Mouse (Mus musculus) gastrocnemius, postnatal 14 days (tissue): ENCODE data around the gene Cdkn2aip. TPM values are rescaled to one million over a fixed set of nuclear protein-coding genes. Genes with fewer than 3 reads are reported as not detected.

Experiments
- DNase-seq: peaks from one replicate; pipeline ENCODE4 v3.0.0; 2021; ENCODE audit warnings: mixed read lengths
- intact Hi-C: fragments of 180-260 bp; cut with DNase I; formaldehyde crosslinking; loops from one replicate; pipeline ENCODE4 v1.15.1; 2025; ENCODE audit warnings: low total_unique reads
- long read RNA-seq, 2 experiments: library from polyadenylated mRNA; stranded (forward); transcript quantifications; one replicate each; pipeline ENCODE4 v2.0.0; 2021
- total RNA-seq, 2 experiments: library from RNA; stranded (reverse); gene quantifications; 2 replicates each; pipeline ENCODE4 v1.2.3; 2021

Gene Cdkn2aip
- 1 to 10 TPM; 5.5 to 5.8 TPM for total RNA-seq
- long read RNA-seq, experiment 1, partial matches to known transcripts: 0 of 8 reads
- long read RNA-seq, experiment 1, other reads (novel, unspliced or antisense): 0 of 8 reads
- long read RNA-seq, experiment 2, transcript Cdkn2aip-202 (3 exons, 3,393 nt): major isoform, 10 of 11 reads
- long read RNA-seq, experiment 2, partial matches to known transcripts: 0 of 11 reads
- long read RNA-seq, experiment 2, other reads (novel, unspliced or antisense): 0 of 11 reads

DNA sequence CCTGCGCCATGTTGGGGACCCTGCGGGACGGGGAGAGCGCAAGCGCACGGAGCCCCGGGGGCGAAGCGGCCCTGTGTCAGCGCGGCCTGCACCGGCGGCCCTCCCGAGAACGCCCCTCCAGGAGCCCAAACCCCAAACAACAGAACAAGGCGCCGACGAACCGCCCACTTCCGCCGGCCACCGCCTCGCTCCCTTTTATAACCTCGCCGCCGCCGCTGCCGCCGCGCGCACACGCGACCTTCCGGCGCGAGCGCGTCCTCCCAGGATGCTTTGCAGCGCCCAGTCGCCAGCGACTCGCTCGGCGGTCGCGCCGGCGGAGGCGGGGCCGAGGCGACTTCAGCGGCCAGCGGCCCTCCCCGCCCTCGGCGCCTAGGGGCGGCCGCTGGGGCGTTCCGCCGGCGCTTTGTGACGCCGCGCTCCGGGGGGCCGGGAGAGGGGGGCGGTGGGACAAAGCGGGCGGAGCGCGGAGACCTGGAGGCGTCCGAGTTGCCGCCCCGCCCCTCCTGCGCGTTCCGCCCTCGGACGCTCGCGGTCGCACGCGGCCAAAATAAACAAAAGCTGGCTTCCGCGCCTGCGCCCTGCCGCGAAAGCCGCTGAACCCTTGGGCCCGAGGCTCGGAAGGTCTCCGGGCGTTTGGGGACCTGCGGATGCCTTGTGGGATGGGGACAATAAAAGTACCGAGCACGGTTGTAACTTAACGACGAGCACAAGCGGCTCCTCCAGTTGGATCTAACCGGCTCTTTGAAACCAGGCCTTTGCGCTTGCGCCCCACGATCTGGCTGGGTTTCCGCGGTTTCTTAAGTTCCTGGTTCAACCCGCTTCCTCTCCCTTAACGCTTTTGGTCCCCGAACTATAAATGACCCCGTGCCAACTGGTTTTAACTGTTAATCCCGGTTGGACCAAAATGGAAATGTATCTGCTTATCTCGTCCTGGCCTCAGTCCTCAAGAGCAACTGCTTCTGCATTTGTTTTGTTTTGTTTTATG lies at the start of gene Cdkn2aip:
Gene Cdkn2aip, minus strand, starts transcription at position 172 of the 985 bp plus-strand sequence.
- DNase-seq: peak; percentile 96
- intact Hi-C loops: no loop called here

DNA sequence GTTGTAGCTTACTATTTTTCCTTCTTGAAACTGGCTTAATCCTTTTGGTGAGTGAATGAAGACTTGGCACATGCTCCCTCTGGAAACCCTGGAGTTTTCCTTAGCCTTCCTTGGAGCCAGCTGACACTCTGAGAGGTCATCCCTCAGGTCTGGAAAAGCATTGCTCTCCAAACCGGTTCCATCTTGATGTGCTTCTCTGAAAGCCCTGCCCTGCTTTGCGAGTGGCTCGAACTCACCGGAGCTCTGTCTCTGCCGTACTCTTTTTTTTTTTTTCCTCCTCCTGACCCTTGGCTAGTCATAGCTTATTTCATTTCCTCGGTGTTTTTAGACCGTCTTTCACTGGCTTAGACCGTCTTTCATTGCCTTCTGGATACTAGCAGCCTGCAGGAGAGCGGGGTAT lies 49.5 kb upstream of the Cdkn2aip start:
- intact Hi-C loops: no loop called here
- DNase-seq: peak; percentile 23

DNA sequence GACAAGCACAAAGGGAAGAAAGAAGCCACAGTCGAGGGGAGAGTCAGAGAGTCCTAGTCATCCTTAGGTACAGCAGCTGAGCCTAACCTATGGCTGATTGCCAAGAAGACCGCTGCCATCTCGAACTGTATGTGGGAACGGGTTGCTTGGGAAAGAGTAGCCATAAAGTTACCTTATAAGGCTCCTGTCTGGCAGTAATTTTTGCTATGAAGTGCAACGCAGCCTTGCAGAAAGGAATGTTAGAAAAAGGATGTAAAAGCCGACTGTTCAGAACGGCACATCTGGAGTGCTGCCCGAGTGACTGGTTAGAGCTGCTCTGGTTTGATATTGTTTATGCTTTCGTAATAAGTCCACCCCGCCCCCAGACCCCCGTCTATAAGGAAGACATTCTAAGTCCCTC lies 47.0 kb upstream of the Cdkn2aip start:
- no peak for DNase-seq
- intact Hi-C loops: no loop called here

DNA sequence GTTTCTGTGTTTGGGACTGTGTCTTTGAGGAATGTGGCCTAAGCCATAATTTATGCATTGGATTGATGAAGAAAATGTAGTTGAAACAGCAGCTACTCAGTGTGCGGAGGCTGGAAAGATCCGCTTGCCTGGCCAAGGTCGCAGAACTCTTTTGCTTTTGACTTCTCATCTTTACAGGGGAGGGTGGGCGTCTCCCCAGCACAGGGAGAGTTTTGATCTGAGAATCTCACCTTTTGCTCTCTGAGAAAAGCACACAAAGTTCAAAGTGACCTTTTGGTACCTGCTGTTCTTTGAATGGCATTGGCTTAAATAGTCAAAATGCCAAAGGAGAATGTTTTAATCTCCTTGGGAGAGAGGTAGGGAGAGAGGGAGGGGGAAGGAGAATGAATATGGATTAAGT lies 46.5 kb upstream of the Cdkn2aip start:
- intact Hi-C loops: no loop called here
- no peak for DNase-seq

DNA sequence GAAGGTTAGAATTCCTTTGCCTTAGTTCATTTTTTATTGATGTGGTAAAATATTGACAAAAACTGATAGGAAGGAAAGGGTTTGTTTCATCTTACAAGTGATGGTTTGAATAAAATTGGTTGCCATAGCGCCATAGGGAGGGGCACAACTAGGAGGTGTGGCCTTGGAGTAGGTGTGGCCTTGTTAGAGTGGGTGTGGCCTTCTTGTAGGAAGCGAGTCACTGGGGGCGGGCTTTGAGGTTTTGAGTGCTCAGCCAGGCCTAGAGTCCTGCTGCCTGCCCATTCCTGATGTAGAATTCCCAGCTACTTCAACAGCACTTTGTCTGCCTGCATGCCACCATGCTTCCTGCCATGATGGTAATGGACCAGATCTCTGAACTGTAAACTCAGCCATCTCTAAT lies 39.4 kb upstream of the Cdkn2aip start:
- DNase-seq: no peak
- intact Hi-C loops: no loop called here

DNA sequence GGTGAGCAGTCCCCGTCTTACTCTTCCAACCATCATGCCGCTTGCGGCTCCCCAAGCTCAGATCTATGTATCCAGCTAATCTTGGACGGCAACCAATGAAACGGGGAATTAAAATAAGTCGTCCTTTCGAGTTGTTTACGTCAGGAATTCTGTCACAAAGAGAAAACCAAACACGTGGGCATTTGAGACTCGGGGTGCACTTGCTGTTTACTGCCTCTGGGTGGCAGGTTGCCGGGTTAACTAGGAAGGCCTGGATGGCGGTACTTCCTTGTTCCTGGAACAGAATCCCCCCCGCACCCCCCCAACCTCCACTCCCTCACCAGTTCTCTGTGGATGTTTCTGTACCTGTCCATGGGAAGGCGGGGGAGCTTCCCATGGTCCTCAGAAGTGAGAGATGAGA lies 36.4 kb upstream of the Cdkn2aip start:
- intact Hi-C loops: no loop called here
- peak; percentile 18 for DNase-seq

DNA sequence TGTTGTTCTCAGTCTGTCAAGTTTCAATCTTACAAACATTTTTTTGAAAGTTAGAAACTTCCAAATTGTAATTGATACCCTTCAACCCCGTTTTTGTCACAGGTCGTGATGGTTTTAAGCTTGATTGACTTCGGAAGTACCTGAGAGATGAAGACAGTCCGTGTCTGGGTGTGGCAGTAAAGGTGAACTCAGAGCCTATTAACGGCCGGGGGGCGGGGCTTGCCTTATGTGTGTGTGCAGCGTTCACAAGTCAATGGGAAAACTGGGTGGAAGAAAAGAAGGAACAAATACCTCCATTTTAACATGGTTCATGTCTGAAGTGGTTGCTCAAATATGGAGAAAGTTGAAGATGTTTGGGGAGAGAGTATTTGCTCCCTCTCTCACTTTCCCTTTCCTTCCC lies 35.8 kb upstream of the Cdkn2aip start:
- intact Hi-C loops: loop anchor here (10.0 kb wide), 1 partner anchor 265 kb away; no protein-coding TSS in a partner anchor
- DNase-seq: no peak

DNA sequence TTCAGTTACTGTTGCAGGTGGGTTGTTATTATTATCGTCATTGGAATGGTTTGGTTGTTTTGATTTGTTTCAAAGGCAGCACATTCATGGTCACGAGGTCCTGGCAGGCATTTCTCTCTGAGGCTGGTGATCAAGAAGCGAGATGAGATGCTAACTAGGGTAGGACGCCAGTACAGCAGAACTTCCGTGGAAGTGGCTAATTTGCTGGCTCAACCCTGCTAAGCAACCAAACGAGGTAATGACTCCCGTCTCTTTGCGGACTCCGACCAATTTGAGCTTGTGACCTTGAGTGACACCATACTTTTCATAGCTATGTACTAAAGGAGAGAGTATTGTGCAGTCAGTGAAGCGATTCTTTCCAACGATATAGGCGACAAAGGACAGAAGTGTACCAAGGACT lies 32.6 kb upstream of the Cdkn2aip start:
- intact Hi-C loops: loop anchor here (10.0 kb wide), 1 partner anchor 268 kb away; no protein-coding TSS in a partner anchor
- no peak for DNase-seq

DNA sequence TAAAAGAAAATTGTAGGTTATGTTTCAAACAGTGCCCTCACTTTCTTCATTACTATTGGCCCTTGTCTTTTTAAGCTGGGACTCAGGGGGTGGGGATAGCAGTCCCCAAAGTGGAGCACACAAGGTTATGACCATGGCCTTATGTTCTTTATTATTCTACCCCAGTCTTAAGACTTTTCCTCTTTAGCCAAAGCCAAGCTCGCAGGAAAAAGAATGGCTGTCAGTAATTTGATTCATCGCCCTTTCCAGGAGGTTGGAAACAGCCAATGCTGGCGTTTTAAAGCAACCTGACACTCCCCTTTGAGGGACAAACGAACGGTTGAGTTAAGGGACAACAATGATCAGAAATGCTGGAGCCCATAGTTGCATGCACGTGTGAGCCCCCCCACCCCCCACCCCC lies 32.1 kb upstream of the Cdkn2aip start:
- no peak for DNase-seq
- intact Hi-C loops: loop anchor here (10.0 kb wide), 1 partner anchor 269 kb away; no protein-coding TSS in a partner anchor

DNA sequence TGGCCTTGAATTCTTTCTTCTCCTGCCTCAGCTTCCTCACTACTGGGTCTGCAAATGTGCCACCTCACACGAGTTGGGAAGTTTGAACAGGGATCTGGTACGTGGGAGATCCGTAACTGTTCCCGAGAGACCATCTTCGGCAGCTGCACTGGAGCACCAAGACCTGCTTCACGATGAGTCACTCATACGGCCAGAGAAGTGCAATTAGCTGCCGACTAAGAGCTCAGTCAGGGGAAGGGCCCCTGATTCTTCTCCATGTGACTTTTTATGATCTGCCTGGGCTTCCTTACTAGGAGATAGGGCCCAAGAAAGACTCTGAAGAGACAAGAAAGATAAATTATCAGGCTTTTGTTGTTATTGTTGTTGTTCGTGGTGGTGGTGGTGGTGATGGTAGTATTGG lies 31.1 kb upstream of the Cdkn2aip start:
- no peak for DNase-seq
- intact Hi-C loops: loop anchor here (5.0 to 10.0 kb wide), 2 partner anchors 97 to 270 kb away; no protein-coding TSS in a partner anchor

DNA sequence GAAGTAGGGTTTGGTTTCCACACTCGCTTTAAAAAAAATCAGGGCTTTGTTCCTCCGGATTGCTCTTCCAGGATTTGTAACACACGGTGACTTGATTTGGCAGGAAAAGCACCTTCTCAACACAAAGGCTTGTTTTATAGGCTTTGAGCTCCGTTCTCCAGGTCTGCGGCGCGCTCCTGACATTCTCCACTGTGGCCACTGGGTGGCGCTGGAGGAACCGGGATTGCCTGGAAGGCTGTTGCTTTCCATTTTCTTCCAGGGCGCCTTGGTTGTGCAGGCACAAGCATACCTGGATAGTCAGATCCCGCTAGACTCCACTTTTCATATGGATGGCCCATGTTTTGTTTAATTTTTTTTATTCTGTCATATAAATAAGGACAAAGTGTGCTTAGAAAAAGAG lies 29.7 kb upstream of the Cdkn2aip start:
- peak; percentile 83 for DNase-seq

DNA sequence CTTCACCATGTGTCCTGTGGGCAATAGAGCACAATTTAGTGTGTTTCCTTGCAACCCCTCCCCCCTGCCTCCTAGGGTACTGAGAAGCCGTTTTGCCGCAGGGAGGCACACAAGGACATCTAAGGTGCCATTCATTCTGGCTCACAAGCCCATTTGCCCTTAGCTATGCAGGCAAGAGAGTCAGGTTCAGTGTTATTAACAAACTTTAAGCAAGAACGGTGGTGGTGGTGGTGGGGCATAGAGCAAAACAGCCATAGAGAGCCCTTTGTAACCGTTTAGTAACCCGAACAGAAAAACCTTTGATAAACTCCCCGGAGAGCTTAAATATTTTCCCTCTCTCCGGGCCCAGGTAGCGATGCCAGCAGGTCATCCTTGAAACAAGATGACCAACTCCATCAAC lies 29.3 kb upstream of the Cdkn2aip start:
- intact Hi-C loops: loop anchor here (5.0 to 10.0 kb wide), 2 partner anchors 99 to 272 kb away; no protein-coding TSS in a partner anchor

More for the DNA sequence above, 29.7 kb upstream of the Cdkn2aip start:
- intact Hi-C loops: loop anchor here (5.0 to 10.0 kb wide), 2 partner anchors 99 to 271 kb away; no protein-coding TSS in a partner anchor

DNA sequence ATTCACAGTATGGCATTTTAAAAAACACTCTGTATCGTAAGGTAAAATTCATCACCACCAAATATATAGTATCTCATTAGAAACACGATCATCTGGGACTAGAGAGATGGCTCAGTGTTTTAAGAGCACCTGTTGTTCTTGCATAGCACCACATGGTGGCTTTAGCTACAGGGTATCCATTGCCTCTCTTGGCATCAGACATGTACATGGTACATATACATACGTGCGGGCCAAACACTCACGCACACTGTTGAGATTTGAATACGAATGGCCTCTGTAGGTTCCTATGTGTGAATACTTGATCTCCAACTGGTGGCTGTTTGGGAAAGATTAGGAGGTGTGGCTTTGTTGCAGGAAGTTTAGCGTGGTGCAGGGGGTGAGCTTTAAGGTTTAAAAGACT lies 28.6 kb upstream of the Cdkn2aip start:
- no peak for DNase-seq

More for the DNA sequence above, 29.3 kb upstream of the Cdkn2aip start:
- no peak for DNase-seq

DNA sequence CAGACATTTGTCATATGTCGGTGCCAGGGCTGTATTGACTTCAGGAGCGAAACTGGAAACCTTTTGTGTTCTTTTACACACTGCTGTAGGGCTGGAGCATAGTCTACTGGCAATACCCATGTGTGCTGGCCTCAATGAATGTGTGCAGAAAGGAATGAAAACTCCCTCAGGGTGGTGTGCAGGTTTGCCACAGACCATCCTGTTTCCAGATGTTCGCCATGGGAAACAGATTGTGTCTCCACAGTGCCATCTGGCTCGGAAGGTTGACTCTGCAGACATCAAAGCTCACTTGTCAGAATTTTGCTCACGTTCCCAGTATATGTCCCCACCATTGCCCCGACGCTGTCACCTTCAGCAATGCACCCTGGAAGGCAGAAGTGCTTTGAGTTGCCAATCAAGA lies 23.4 kb upstream of the Cdkn2aip start:
- intact Hi-C loops: no loop called here
- no peak for DNase-seq

More for the DNA sequence above, 28.6 kb upstream of the Cdkn2aip start:
- intact Hi-C loops: loop anchor here (5.0 to 10.0 kb wide), 2 partner anchors 100 to 272 kb away; no protein-coding TSS in a partner anchor

DNA sequence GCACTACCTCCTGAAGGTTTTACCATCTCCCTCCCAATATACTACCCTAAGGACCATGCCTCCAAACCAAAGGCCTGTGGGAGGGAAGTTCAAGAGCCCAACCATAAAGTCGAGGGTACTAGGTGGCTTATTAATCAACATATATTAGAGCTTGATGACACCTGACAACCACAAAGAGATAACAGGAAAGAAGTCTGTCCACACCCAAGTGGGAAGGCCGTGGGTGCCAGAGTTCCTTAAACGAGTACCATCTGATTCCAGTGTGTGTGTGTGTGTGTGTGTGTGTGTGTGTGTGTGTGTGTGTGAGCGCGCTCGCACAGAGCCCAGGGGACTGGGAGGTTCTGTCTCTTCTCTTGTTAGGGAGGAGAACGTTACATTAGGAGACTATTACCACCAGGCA lies 15.6 kb upstream of the Cdkn2aip start:
- intact Hi-C loops: no loop called here
- no peak for DNase-seq

DNA sequence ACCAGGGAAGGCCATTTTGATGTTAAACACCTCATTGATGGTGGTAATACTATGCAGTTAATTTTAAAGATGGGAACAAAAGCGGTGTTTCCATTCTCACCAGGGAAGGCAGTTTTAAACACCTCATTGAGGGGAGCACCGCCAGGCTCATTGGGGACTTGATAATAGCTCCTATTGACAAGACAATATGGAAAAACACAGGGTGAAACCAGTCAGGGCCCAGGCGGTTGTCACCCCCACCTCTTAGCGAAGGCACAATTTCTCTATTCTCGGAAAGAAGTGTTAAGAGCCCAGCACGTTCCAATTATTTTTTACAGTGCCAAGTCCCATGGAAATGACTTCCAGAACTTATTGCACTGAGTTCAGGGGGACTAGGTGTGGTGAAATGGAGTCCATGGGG lies 13.2 kb upstream of the Cdkn2aip start:
- no peak for DNase-seq
- intact Hi-C loops: no loop called here

DNA sequence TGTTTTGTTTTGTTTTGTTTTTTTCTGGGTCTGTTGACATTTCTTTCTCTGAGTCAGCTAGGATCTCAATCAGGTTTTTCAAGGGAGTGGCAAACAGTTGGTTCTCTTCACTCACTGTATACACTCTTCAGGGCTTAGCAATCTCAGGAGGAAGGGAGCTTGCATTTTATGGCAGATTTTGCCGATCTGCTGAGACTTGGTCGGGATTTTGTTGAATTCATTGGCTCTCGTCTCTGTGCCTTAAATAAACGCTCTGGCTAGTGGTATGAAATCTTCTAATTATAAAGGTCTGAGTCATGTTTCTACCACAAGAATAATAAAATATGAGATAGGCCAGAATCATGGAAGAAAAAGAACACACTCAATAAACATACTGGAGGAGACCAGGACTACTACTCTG lies 7.9 kb upstream of the Cdkn2aip start:
- intact Hi-C loops: no loop called here
- DNase-seq: no peak

DNA sequence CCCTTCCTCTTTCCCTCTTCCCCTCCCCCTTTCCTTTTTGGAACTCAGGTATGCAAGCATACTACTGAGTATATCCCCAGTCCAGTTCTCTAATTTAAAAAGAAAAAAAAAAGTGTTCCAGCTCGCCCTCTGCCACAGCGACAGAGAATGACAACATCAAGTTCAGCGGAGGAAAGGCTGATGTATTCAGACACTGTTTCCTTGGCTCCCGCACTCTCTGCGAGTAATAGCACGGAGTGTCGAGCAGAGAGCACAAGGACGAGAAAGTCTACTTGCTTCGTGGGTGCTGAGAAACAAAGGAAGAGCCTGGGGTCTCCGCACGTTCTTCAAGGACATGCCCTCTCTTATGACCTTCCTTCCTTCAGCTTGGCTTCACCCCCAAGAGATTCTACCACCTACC lies 4.9 kb upstream of the Cdkn2aip start:
- intact Hi-C loops: no loop called here

DNA sequence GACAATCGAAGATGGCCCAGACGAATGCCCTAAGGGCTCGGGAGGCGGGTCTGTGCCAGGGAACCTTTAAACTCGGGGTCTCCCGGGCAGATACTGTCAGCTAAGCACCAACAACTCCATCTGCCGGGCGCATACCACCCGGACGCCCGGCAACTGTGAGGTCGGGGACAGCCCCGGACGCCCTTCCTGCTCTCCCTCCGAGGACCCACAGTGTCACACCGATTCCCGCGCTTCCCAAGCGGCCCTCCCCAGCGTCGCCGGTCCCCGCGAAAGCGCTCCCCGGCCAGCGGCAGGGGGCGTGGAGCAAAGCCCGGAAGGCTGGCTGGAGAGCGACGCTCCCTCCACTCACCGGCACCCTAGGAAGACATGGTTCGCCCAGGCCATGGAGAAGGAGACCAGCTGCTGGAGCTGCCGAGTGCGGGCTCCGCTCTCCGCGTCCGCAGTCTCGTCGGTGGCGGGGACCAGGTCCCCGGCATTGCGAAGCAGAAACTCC lies 515 bp downstream of the Cdkn2aip start:
- intact Hi-C loops: no loop called here
- peak; percentile 44 for DNase-seq

More for the DNA sequence above, 4.9 kb upstream of the Cdkn2aip start:
- no peak for DNase-seq

DNA sequence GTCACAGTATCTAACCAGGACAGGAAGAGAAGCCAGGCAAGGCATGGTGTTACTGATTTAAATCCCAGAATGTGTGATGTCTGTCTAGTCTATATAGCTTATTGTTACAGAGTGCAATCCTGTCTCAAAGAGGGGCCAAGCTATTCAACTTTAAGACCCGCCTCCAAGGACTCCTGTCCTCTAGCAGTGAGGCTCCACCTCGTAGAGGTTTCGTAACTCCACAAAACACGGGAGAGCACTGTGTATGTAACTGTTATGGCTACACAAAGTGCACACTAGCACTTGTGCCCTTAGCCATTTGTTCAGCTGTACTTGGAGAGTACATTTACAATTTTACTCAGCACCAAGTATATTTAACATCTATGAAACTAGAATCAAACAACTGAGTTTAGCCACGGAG lies 5.6 kb downstream of the Cdkn2aip start:
- intact Hi-C loops: no loop called here
- no peak for DNase-seq
